Mouse (Mus musculus): ENCODE results near the gene Prss16.

The Prss16 gene

DNA sequence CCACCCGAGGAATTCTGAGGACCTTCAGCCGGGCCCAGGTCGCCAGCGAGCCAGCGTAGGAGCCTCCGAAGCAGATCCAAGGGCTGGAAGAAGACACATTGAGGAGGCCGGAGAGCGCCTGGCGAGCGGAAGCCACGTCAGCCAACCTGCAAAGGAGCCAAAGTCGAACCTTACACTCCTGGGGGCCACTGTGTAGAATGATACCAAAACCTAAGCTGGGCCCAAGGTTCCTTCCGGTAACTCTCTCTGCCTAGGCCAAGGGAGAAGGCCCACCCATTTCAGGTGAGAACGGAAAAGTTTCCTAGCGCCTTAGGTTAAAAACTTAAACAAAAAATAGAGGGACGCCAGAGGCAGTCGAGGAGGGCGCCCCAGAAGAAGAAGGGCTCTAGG, 2.4 kb downstream of the Prss16 start:
- no peak for DNase-seq (ENCODE audit: low read depth, low spot score)

DNA sequence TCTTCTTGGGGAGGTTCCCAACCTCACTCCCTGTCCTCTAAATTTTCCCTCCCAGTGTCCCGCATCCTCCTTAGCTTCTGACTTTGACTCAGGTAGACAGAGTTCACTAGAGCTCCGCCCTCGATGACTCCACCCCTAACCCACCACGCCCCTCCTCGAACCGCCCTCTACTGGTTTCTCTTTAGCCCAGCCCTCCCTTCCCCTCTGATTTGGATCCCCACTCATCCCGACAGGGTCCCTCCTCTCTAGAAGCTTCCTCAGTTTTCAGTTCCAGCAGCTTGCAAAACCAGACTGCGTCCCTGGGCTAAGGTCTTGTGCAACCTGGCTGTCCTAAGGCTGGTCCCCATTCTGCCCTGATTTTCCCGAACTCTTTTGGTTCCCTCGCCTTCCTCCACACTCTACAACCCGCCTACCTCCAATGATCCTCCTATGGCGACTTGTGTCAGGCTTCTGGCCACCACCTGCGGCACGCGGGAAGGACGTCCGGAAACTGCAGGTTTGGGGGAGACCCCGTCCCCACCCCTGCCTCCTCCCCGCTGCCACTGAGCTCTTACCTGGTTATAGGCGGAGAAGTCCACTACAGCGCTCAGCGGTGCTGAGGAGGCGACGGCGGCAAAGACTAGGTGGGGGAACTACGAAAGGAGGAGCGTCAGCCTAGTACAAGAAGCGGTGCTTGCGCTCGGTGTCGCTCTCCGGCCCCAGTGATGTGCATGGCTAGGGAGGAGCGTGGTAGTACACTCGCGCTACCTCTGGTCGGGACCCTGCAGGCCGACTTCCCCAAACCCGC, 3.0 kb downstream of the Prss16 start:
- no peak for DNase-seq (ENCODE audit: low read depth, low spot score)

DNA sequence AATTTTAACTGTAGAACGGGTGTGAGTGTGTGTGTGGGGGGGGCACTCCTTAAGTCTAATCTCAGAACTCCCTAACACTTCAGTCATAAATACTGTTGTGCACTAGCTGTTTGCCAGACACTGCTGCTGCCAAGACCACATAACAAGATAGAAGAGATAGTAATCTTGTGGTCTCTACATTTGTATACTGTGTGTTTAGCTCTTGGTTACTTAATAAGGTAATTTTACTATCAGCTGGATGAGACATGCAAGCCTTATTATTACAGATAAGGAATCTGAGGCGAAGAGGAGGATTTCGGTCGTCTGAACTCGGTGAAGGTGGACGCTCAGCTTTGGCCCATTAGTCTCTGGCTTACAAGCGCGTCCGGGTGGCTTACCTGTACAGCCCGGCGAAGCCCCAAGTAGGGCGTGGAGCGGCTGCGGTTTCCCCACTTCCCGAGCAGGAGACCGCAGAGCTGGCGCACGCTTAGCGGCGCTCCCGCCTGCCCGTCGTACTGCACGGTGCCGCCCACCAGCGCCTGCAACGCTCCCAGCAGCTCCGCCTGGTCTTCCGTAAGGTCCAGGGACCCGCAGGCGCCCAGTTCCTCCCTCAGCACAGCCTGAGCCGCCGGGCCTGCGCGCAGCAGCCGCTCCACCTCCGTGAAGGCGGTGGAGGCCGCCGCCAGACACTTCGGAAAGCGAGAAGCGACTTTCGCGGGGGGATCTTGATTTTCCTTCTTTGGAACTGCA, 3.8 kb downstream of the Prss16 start:
- no peak for DNase-seq (ENCODE audit: low read depth, low spot score)

DNA sequence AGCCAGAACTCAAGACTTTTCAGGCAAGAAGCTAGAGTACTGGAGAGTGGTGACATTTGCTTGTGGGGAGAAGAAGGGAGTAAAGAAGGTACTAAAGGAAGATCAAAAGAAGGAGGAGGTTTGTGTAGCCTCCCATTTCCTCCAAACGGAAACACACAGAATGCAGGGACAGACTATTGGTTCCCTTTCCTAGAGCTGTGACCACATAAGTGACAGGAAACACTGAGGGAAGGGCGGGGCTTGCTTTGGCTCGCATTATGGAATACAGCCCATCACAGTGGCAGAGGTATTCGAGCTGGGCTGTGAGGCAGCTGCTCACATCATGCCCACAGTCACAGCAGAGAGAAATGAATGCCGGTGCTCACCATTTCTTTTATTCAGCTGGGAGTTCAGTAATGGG, 7.7 kb downstream of the Prss16 start:
- no peak for DNase-seq (ENCODE audit: low read depth, low spot score)

DNA sequence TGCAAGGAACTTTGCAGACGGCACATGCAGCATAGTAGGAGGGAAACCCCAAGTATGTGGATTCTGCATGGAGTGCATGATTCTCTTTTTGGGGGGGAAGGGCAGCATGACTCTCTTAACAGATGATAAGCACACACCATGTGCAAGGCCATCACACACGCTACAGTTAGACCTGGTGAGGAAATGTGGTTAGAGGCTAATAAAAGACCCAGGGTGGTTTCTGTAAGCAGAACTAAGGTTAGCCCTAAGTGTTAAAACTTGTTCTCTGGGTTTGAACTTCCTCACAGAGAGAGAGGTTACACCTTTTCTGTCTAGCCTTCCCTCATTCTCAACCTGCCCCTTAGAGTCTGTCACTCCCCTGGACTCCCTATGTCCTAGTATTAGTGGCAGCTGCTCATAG, 8.2 kb downstream of the Prss16 start:
- no peak for DNase-seq (ENCODE audit: low read depth, low spot score)

DNA sequence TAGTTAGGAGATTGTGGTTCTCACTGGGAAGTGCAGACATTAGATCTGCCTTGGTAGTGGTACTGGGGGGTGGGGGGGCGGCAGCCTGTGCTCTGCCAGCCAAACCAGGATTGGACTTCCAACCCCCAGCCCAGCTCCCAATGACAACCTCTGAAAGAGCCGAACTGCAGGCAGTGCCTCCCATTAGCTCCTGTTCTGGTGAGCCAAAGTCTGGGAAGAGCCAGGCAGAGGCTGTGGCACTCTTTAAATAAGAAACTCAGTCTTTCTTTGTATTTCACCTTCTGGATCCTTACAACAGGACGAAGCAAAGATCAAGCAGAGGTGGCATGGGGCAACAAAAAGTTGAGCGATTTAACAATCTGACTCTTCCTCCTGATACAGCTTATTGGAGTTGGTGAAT, 10.4 kb downstream of the Prss16 start:
- DNase-seq (ENCODE audit: low read depth, low spot score) = no peak

DNA sequence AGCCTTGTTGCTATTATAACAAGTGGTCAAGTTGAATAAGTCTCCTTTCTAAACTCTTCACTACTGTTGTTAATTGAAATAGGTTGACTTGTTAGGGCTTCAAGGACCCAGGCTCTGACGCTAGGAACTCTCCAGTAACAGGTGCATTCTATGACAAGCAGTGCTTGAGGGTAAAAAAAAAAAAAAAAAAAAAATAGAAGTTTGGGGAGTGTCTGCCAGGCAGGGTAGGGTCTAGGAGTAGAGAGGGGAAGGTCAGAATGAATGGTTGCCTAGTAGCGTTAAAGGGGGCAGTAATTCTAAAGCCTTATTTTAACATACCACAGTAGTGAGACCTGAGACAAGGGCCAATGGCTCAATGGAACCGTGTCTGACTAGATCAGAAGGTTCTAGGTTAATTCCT, 11.1 kb downstream of the Prss16 start:
- DNase-seq (ENCODE audit: low read depth, low spot score) = no peak

DNA sequence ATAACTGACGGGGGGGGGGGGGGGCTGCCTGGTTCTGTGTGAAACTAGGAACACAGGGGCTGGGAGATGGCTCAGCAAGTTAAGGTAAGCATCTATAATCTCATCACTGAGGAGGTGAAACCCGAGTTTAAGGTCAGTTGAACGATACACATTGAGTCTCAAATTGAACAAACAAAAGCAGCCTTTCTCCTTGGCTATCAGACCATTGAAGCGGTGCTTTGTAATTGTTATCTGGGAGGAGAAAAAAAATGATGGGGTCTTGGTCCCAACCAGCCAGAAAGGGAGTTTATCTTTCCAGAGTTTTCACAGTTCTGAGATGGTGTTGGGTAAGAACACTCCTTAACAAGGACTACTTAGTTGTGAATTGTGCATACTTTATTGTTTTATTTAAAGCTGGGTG, 11.7 kb downstream of the Prss16 start:
- DNase-seq (ENCODE audit: low read depth, low spot score) = no peak

DNA sequence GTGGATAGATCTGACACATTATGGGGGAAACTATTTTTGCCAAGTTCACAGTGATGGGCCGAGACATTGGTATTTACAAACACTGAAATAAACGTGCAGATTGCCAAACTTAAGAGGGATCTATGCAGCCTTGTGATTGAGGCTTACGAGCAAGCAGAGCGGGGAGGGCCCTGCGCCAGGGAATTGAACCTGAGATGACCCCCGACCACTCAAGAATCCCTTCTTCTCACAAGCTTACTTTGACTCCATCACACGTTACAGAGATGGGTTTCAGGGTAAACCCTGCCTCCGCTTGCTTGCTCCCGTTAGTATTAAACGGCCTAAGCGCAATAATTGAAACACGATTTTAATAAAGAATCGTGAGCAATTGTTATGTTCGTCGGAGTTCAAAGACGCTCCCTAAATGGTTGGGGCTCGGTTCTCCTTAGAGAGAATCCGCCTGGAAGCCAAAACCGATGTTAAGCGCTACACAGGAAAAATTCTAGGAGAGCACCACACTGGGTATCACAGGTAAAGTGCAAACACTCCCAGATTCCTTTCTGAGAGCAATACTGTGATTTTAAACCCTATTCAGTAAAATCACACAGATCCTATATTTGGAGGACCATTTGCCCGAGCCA, 12.2 kb downstream of the Prss16 start:
- DNase-seq (ENCODE audit: low read depth, low spot score) = no peak

DNA sequence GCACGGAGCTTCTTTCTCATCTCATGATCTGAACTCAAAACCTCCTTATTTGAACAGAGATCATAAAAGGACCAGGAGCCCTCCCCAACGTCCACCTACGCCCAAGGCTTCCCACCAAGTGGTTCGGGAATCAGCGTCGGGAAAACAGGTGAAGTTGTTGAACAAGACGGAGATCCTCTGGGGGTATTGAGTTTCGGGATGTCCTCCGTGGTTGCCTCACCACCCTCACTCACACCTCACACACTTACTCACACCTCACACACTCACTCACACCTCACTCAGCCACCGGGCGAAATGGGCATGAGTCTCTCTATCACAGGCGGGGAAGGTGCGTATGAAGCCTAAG, 12.7 kb downstream of the Prss16 start:
- no peak for DNase-seq (ENCODE audit: low read depth, low spot score)

DNA sequence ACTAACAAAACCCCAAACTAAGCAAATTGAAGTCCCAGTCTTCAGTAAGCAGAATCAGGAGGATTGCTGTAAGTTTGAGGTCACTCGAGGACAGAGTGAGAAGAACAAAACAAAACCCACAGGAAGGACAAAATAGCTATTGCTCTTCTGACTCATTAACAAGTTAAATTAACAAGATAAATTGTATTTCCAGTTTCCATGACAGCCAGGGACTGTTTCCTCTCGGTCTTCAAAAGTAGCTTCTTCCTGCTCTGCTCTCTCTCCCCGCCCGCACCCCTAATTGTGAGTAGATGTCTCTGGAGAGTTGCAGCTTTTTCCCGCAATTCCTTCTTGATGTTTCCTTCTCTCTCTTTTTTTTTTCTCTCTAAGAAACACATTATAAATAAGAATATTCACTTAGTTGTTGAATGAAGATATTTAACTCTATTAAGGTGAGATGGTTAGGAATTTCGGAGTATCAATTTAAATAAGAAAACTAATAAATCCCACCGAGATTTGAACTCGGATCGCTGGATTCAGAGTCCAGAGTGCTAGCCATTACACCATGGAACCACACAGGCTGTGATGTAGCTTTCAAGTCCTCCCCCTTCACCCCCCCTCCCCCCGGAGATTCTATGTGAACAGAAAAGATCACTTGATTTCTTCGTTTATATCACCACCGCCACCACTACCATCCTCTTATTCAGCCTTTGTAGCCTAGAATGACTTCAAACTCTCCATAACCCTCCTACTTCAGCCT, 13.3 kb downstream of the Prss16 start:
- no peak for DNase-seq (ENCODE audit: low read depth, low spot score)

DNA sequence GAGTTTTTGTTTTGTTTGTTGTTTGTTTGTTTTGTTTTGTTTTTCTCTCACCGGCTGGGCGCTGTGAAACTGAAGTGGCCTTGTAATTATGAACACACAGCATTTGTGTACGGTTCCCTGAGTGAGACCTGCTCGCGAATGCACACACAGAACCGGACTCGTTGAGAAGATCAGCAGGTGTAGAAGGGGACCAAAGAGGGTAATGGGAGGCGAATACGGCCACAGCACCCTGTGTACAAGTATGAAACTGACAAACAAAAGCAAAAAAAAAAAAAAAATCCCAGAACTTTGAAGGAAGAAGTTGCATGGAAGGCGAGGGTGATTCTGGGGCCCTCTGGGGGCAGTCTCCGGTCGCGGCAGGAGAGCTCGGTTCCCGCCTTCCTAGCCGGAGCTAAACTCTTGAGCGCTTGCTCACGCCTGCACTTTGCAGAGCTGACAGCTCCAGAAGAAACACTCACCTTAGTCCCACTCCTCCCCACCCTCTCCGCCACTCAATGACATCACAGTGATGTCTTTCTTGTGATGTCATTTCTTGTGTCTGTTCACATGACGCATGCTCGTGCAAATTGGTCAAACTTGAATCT, 14.1 kb downstream of the Prss16 start:
- DNase-seq (ENCODE audit: low read depth, low spot score) = no peak

DNA sequence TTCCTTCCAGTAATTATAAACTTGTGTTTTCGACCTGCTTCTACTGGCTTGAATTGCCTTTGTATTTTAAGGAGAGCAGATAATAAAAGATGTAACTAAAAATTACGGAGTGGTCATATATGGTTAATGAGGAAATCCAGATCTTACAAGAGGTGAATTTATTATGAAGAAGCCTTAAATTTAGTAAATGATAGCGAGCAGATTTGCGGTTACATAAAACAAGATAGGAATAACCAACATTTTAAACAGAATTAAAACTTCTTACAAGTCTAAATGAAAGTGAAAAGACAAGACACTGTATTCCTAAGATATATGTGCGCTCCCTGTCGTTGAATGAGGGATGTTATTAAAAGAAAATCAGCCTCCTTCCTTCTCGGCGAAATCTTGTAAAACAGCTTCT, 14.6 kb downstream of the Prss16 start:
- DNase-seq (ENCODE audit: low read depth, low spot score) = no peak

DNA sequence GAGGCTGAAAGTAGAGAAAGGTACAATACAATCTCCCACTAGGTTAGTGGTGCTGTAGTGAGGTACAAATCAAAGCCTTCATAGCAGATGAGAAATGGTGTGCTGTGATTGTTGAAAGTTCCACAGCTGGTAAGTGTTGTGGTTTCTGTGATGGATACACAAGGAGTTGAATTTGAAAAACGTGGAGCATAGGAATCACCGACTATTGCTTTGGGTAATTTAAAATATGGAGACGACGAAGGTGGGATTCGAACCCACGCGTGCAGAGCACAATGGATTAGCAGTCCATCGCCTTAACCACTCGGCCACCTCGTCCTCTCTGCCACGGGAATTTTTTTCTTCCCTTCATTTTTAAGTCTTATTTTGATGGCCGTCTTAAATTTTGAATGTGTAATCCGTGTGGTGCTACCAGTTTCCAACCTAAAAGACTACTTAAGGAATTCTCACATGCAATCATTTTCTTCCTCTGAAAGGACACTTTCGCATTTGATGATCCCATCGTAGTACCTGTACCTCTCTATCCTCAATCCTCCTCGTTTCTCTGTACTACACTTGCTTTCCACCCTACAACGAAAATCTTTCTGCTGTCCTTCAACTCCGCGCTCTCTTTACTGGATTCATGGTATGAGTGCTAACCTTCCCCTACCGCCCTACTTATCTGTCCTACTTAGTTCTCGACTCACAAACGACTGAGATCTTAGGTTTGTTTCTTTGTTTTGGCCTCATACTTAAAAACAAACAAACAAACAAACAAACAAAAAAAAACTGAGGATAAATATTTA, 15.4 kb downstream of the Prss16 start:
- no peak for DNase-seq (ENCODE audit: low read depth, low spot score)

DNA sequence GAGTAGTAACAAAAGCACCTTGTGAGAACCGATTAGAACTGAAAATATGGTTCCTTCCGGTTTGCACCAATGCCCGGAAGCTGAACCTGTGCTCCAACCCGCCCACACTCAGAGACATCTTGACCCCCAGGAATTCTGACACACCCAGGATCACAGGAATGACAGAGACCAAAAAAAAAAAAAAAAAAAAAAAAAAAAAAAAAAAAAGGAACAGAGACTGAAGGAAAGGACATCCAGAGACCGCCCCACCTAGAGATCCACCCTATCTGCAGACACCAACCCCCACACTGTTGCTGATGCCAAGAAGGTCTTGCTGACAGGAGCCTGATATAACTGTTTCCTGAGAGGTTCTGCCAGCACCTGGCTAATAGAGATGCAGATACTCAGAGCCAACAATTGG, 17.0 kb downstream of the Prss16 start:
- no peak for DNase-seq (ENCODE audit: low read depth, low spot score)

DNA sequence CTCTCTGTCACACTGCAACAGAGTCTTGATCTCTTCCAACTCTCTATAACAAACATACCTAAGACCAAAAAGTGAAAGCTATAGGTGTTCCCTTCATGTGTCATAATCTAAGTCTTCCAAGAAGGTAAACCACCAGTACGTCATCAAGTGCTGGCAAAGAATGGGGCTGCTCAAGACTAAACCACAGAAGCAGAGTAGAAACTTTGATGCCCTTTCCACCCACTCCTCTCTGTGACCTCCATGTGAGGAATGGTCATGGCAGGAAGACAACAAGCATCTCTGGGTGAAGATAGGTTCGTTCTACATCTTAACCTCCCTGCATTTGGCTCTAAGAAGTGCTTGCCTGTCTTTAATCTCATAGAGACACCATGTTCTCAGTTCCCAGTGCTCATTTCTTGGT, 25.1 kb downstream of the Prss16 start:
- DNase-seq (ENCODE audit: low read depth, low spot score) = no peak

DNA sequence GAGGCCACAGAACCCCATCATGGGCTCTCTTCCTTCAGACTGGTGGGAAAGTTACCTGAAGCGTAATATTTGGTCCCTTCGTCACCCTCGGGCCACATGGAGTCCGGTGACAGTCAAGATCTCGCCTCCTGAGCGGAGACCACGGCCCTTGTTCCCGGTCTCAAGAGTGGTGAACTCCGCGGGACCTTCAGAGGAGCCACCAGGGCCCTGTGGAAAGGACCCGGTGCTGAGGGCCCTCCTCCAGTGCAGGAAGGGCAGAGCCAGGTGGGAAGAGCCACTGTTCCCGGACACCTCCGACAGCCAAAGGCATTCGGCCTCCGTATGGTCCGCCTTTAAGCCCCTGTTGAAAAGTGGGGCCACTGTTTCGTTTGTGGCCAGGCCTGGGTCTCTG, 27.7 kb downstream of the Prss16 start:
- DNase-seq (ENCODE audit: low read depth, low spot score) = no peak

DNA sequence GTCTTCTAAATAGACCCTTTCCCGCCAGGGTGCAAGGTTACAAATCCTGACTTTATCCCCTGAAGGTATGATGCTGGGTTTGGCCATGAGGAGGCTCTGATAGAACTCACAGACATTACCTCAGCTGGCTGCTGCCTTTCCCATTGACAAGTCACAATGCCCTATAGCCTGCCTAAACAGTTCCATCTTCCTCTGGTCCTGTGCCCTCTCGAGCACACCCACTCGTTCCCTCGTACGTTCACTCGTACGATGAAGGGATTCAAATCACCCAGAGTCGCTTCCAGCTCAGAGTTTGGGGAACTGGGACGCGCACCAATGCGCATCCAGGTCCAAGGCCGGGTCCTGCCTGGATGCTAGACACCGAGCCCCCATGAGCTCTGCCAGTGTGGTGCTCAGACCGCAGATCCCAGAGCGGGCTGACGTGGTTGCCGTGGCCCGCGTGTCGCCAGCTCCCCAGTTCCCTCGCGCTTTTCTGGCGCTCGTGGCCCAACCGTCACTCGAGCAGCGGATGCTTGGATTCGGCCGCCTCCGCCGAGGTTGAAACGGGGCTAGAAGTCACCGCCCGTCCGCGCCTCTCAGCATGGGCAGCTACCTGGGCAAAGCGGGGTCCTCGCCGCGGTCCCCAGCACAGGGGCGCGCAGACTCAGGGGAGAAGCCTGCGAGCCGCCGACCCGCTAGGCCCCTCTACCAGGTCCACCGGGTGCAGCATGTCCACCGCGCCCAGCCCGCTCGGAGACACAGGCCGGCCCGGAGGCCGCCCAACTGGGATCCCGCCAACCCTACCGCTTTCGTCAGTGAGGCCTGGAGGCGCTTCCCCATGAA, 28.4 kb downstream of the Prss16 start, which contains the start of gene Pom121l2:
Pom121l2 (plus strand) TSS at position 214 of the 822 bp plus-strand sequence.
- DNase-seq (ENCODE audit: low read depth, low spot score) = no peak

DNA sequence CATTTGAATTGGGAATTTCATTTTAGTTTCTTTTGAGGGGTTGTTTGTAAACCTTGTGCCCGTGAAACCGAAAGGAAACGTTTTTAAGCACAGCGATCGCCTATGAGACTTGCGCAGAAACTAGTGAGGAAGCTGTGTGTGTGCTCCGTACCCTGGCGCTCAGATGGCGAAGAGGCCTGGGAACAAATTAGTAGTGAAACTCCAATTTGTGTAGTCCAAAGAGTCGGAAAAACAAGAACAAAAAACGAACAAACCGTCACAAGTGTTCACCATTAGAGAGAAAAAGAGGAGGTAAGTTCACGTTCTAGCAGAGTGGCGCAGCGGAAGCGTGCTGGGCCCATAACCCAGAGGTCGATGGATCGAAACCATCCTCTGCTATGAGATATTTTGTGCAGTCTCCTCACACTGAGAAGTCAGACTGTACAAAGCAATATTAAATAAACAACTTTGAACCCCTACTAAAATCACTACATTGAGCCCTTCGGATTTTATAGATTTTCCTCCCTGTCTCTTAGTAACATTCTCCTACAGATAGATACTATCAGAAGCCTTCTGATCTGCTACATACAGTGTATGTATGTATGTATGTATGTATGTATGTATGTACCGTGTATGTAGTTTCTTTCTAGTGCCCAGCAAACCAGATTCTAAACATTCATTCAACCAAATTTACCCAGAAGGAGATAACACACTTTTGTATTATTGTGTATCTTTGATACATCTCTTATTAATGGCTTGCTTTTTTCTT, 34.6 kb downstream of the Prss16 start:
- DNase-seq (ENCODE audit: low read depth, low spot score) = peak; percentile 69
